In genomic region chr3:138517881-138518280, GRCm38 (mm10) we compare ENCODE assay signal across 10 mouse cellular contexts. TPM values are rescaled to one million over a fixed set of nuclear protein-coding genes. Genes with fewer than 3 reads are reported as not detected.
DNase-seq lines count a peak whose midpoint lies in the region; ATAC-seq and TF ChIP-seq lines count a peak whose summit lies in the region.
"Had no signal": no experiment of that assay in that cellular context is flagged by ENCODE, and none has a peak within 500 bp of the region (broad histone marks: within the 10 kb centered on the region; RNA-seq: fewer than 3 reads in every experiment).

No protein-coding gene starts in this region.

- H3K4me3 ChIP-seq in left cerebral cortex, adult 2 months: no peak overlapping the region
- no peak overlapping the region for H3K4me3 ChIP-seq in G1E (ENCODE audit: low read depth, low read length)
- H3K4me3 ChIP-seq in liver, embryonic 13.5 days (replicated peaks): no peak overlapping the region
- H3K4me3 ChIP-seq: liver, embryonic 15.5 days; neural tube, embryonic 13.5 days had no signal

- TF ChIP-seq CTCF in left cerebral cortex, adult 2 months (IDR thresholded peaks at IDR 0.05): peak; percentile 18
- TF ChIP-seq CTCF in G1E (IDR thresholded peaks at IDR 0.05; ENCODE audit: low read depth, low read length): peak; percentile 58

- ATAC-seq in G1E (ENCODE audit: extremely low read depth, insufficient number of reproducible peaks, low FRiP score, poor library complexity, severe bottlenecking): no peak; the same call in 1 of the 2 replicates
- ATAC-seq in liver, embryonic 13.5 days (ENCODE audit: low read depth): peak; percentile 34; the same call in 1 of the 2 replicates

- no peak for DNase-seq in left cerebral cortex, adult 2 months (ENCODE audit: extremely low spot score in 1 of 2, low spot score in 2 of 2)
- no peak for DNase-seq in left cerebral cortex, adult 9 months (ENCODE audit: low spot score in 2 of 2)
- no peak for DNase-seq in G1E (ENCODE audit: low spot score)
- peak; percentile 33 for DNase-seq in liver, embryonic 13.5 days
- peak; percentile 28 for DNase-seq in thymus, postnatal 0 days (ENCODE audit: low spot score)
- DNase-seq in layer of hippocampus, adult 18-20 months (ENCODE audit: low spot score in 2 of 2): no peak
- DNase-seq in adrenal gland, adult 8-10 months: no peak
- no peak for DNase-seq in adrenal gland, adult (ENCODE audit: inconsistent age in 2 of 2, low spot score in 1 of 2)

- no peak overlapping the region for H3K4me2 ChIP-seq in liver, embryonic 13.5 days
- H3K4me2 ChIP-seq: liver, embryonic 15.5 days; neural tube, embryonic 13.5 days had no signal

- H3K9me3 ChIP-seq in G1E (replicated peaks): no peaks in the 10 kb centered on the region
- no peaks in the 10 kb centered on the region for H3K9me3 ChIP-seq in liver, embryonic 13.5 days (replicated peaks)
- H3K9me3 ChIP-seq: liver, embryonic 15.5 days; neural tube, embryonic 13.5 days had no signal

- H3K4me1 ChIP-seq in G1E (ENCODE audit: insufficient read depth, low read depth, low read length): no peaks in the 10 kb centered on the region; the same call in 1 of the 2 replicates
- H3K4me1 ChIP-seq in liver, embryonic 13.5 days (replicated peaks): no peaks in the 10 kb centered on the region
- H3K4me1 ChIP-seq: liver, embryonic 15.5 days had no signal

- H3K9ac ChIP-seq in liver, embryonic 13.5 days: no peak overlapping the region
- H3K9ac ChIP-seq: liver, embryonic 15.5 days; neural tube, embryonic 13.5 days had no signal

- 53% methylated on average over 3 of the region's 3 CpGs for WGBS in liver, embryonic 13.5 days (ENCODE audit: insufficient replicate concordance)

- intact Hi-C loops in left cerebral cortex, adult 2 months (cut with DNase I): no loop called here

- H3K36me3 ChIP-seq in G1E (replicated peaks): no peaks in the 10 kb centered on the region
- no peaks in the 10 kb centered on the region for H3K36me3 ChIP-seq in liver, embryonic 13.5 days
- H3K36me3 ChIP-seq: liver, embryonic 15.5 days; neural tube, embryonic 13.5 days had no signal

- no peak overlapping the region for H3K27ac ChIP-seq in left cerebral cortex, adult 2 months
- H3K27ac ChIP-seq in liver, embryonic 13.5 days: no peak overlapping the region
- H3K27ac ChIP-seq: liver, embryonic 15.5 days; neural tube, embryonic 13.5 days had no signal

- H3K27me3 ChIP-seq in G1E (ENCODE audit: insufficient read depth, low read length): peaks cover 20% of the 10 kb centered on the region
- no peaks in the 10 kb centered on the region for H3K27me3 ChIP-seq in liver, embryonic 13.5 days
- H3K27me3 ChIP-seq: liver, embryonic 15.5 days; neural tube, embryonic 13.5 days had no signal

RNA-seq across cellular contexts. Expression of gene Eif4e, which starts 8.1 kb away (rescaled TPM):
- 100 to 1,000 TPM; 181 to 197 TPM for total RNA-seq in left cerebral cortex, adult 2 months (2021)
- 584 and 634 TPM in 2 replicates for total RNA-seq in G1E (2014; fragmentation: Nextera tagmentation)
- 173 and 248 TPM in 2 replicates for total RNA-seq in G1E (2017)
- 13.2 and 21.2 TPM in 2 replicates for polyA plus RNA-seq in G1E (2012)
- polyA plus RNA-seq in liver, embryonic 13.5 days (2015; fragmentation: Nextera tagmentation; extraction: Ambion mirVana): 206 and 264 TPM in 2 replicates
- 251 and 280 TPM in 2 replicates for polyA plus RNA-seq in thymus, postnatal 0 days (2015; fragmentation: Nextera tagmentation; extraction: Ambion mirVana)
- 100 to 1,000 TPM; 191 to 202 TPM for total RNA-seq in layer of hippocampus, adult 18-20 months (2021)
- 100 to 1,000 TPM; 145 to 204 (median 162) TPM for total RNA-seq in adrenal gland, adult 8-10 months (2022)

RNA-seq across cellular contexts. Expression of gene Metap1, which starts 28.6 kb away (rescaled TPM):
- 10 to 100 TPM; 40.7 to 44.3 TPM for total RNA-seq in left cerebral cortex, adult 2 months (2021)
- total RNA-seq in G1E (2014; fragmentation: Nextera tagmentation): 61.8 and 67.3 TPM in 2 replicates
- total RNA-seq in G1E (2017): 63.0 and 66.3 TPM in 2 replicates
- 24.3 and 29.3 TPM in 2 replicates for polyA plus RNA-seq in G1E (2012)
- 26.1 and 32.0 TPM in 2 replicates for polyA plus RNA-seq in liver, embryonic 13.5 days (2015; fragmentation: Nextera tagmentation; extraction: Ambion mirVana)
- polyA plus RNA-seq in thymus, postnatal 0 days (2015; fragmentation: Nextera tagmentation; extraction: Ambion mirVana): 32.8 and 36.3 TPM in 2 replicates
- 10 to 100 TPM; 43.8 to 45.0 TPM for total RNA-seq in layer of hippocampus, adult 18-20 months (2021)
- 10 to 100 TPM; 53.9 to 62.2 (median 59.2) TPM for total RNA-seq in adrenal gland, adult 8-10 months (2022)

Comparison
In these comparisons a context has a peak if more than half of its experiments do, and no peak if none do; other contexts are left out.
1. DNase-seq: peak in liver, embryonic 13.5 days (single experiment) and thymus, postnatal 0 days (single experiment); none in left cerebral cortex, adult 2 months (0 of 2), left cerebral cortex, adult 9 months (0 of 2), G1E (single experiment), layer of hippocampus, adult 18-20 months (0 of 2), adrenal gland, adult 8-10 months (single experiment) and adrenal gland, adult (0 of 2).